Mouse (Mus musculus): ENCODE measurements around the gene Cd28. TPM values are rescaled to one million over a fixed set of nuclear protein-coding genes. Genes with fewer than 3 reads are reported as not detected.

Gene Cd28
- 0.51 to 1.0 TPM (median 0.72 TPM) in 4 replicates for total RNA-seq (2023; ENCODE audit: inconsistent age)

DNA sequence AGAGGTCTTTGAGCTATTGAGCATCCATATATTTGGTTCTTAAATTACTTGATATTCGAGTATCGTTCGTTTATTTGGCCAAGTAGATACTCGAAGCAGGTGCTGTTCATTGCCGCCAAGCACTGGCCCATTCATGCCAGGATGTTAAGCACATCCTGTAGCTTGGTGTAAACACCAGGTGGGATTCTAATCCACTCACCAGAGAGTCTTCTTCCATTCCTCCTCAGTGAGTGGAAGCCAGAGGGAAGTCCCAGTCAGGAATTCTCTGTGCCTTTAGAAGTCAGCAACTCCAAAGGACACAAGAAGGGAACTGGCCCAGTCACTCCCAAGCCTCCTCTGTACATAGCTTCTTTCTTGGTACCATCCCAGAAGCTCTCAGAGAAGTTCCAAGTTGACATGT lies at the start of gene Cd28:
Gene Cd28, plus strand, starts transcription at position 234 of the 400 bp plus-strand sequence.

Other genes with a start within 250 kb of the Cd28 start
- 0.45 to 1.5 TPM (median 1.4 TPM) in 4 replicates for gene Raph1, start 149.7 kb upstream of the Cd28 start, total RNA-seq (2023; ENCODE audit: inconsistent age)
- 1.1 to 1.9 TPM (median 1.6 TPM) in 4 replicates for gene Ctla4, start 170.2 kb downstream of the Cd28 start, total RNA-seq (2023; ENCODE audit: inconsistent age)